ENCODE assay signal across 28 mouse cellular contexts in genomic region chr12:118549071-118549470, GRCm38 (mm10).
A peak's percentile ranks its signal among the peaks of the same experiment; 100 is the strongest.
DNase-seq lines count a peak whose midpoint lies in the region; ATAC-seq and TF ChIP-seq lines count a peak whose summit lies in the region.
"Had no signal": no experiment of that assay in that cellular context is flagged by ENCODE, and none has a peak within 500 bp of the region (broad histone marks: within the 10 kb centered on the region; RNA-seq: fewer than 3 reads in every experiment).

No protein-coding gene starts in this region.

- no peak overlapping the region for H3K4me3 ChIP-seq in kidney, embryonic 15.5 days (replicated peaks)
- no peak overlapping the region for H3K4me3 ChIP-seq in kidney, embryonic 14.5 days (ENCODE audit: low read length)
- H3K4me3 ChIP-seq in midbrain, embryonic 11.5 days (ENCODE audit: low read depth, low read length), result no peak overlapping the region
- H3K4me3 ChIP-seq in midbrain, embryonic 14.5 days (replicated peaks; ENCODE audit: low read depth, low read length), result no peak overlapping the region
- no peak overlapping the region for H3K4me3 ChIP-seq in limb, embryonic 12.5 days (replicated peaks)
- H3K4me3 ChIP-seq in midbrain, postnatal 0 days (ENCODE audit: low read depth, low read length), result no peak overlapping the region
- H3K4me3 ChIP-seq: forebrain, embryonic 10.5 days; gastrocnemius, adult 2 months; heart, embryonic 15.5 days; hindbrain, embryonic 15.5 days; liver, embryonic 12.5 days; myocyte; neural tube, embryonic 13.5 days; stomach, embryonic 15.5 days had no signal

- no peak overlapping the region for H3K9ac ChIP-seq in kidney, embryonic 15.5 days
- H3K9ac ChIP-seq in kidney, embryonic 14.5 days (ENCODE audit: low read depth, low read length), result no peak overlapping the region
- H3K9ac ChIP-seq in midbrain, embryonic 11.5 days (ENCODE audit: low read length), result no peak overlapping the region
- H3K9ac ChIP-seq in midbrain, embryonic 14.5 days (replicated peaks; ENCODE audit: low read length), result no peak overlapping the region
- H3K9ac ChIP-seq in limb, embryonic 12.5 days (replicated peaks), result no peak overlapping the region
- H3K9ac ChIP-seq in midbrain, postnatal 0 days (replicated peaks; ENCODE audit: low read length, poor library complexity, severe bottlenecking), result no peak overlapping the region
- H3K9ac ChIP-seq: heart, embryonic 15.5 days; hindbrain, embryonic 15.5 days; liver, embryonic 12.5 days; neural tube, embryonic 13.5 days; stomach, embryonic 15.5 days had no signal

- H3K9me3 ChIP-seq in kidney, embryonic 15.5 days (replicated peaks), result no peaks in the 10 kb centered on the region
- H3K9me3 ChIP-seq in kidney, embryonic 14.5 days (ENCODE audit: control insufficient read depth, low read length), result no peaks in the 10 kb centered on the region
- no peaks in the 10 kb centered on the region for H3K9me3 ChIP-seq in midbrain, embryonic 11.5 days (ENCODE audit: control insufficient read depth, low read length)
- H3K9me3 ChIP-seq in midbrain, embryonic 14.5 days (ENCODE audit: control insufficient read depth, low read length), result no peaks in the 10 kb centered on the region
- no peaks in the 10 kb centered on the region for H3K9me3 ChIP-seq in limb, embryonic 12.5 days
- H3K9me3 ChIP-seq in midbrain, postnatal 0 days (ENCODE audit: low read length), result no peaks in the 10 kb centered on the region
- H3K9me3 ChIP-seq: forebrain, embryonic 10.5 days; heart, embryonic 15.5 days; hindbrain, embryonic 15.5 days; liver, embryonic 12.5 days; neural tube, embryonic 13.5 days; stomach, embryonic 15.5 days had no signal

- H3K4me2 ChIP-seq in kidney, embryonic 15.5 days, result no peak overlapping the region
- no peak overlapping the region for H3K4me2 ChIP-seq in kidney, embryonic 14.5 days (replicated peaks; ENCODE audit: low read depth, low read length)
- no peak overlapping the region for H3K4me2 ChIP-seq in midbrain, embryonic 11.5 days
- H3K4me2 ChIP-seq in midbrain, embryonic 14.5 days (ENCODE audit: low read length), result no peak overlapping the region
- no peak overlapping the region for H3K4me2 ChIP-seq in limb, embryonic 12.5 days
- H3K4me2 ChIP-seq in midbrain, postnatal 0 days (ENCODE audit: low read depth, low read length, poor library complexity, severe bottlenecking), result no peak overlapping the region
- H3K4me2 ChIP-seq: heart, embryonic 15.5 days; hindbrain, embryonic 15.5 days; liver, embryonic 12.5 days; neural tube, embryonic 13.5 days; stomach, embryonic 15.5 days had no signal

- no peak for TF ChIP-seq CTCF in midbrain, postnatal 0 days (IDR thresholded peaks at IDR 0.05)

- no peak for DNase-seq in midbrain, embryonic 11.5 days (ENCODE audit: low spot score, missing footprints)
- no peak for DNase-seq in midbrain, embryonic 14.5 days
- DNase-seq in midbrain, postnatal 0 days (ENCODE audit: low spot score), result no peak
- no peak for DNase-seq in layer of hippocampus, postnatal 25 days (ENCODE audit: extremely low spot score in 1 of 2, low spot score in 1 of 2)
- DNase-seq: adrenal gland, adult 2 months; B cell, adult 2 months; cerebellum, adult 18-20 months; cerebellum, postnatal 36 days; embryo, embryonic 11 days; gastrocnemius, adult 2 months; kidney, adult 2 months; kidney, postnatal 25 days; lung, adult 18-20 months; right cerebral cortex, adult 18-20 months; right cerebral cortex, postnatal 4 days; thymus, adult 18-20 months; thymus, postnatal 36 days had no signal

- H3K27ac ChIP-seq in kidney, embryonic 15.5 days, result no peak overlapping the region
- no peak overlapping the region for H3K27ac ChIP-seq in kidney, embryonic 14.5 days (ENCODE audit: low read depth, low read length)
- H3K27ac ChIP-seq in midbrain, embryonic 11.5 days (ENCODE audit: low read depth, low read length), result no peak overlapping the region
- H3K27ac ChIP-seq in midbrain, embryonic 14.5 days (replicated peaks; ENCODE audit: low read depth, low read length), result no peak overlapping the region
- no peak overlapping the region for H3K27ac ChIP-seq in limb, embryonic 12.5 days
- no peak overlapping the region for H3K27ac ChIP-seq in midbrain, postnatal 0 days (ENCODE audit: low read depth, low read length)
- H3K27ac ChIP-seq: forebrain, embryonic 10.5 days; gastrocnemius, adult 2 months; heart, embryonic 15.5 days; hindbrain, embryonic 15.5 days; liver, embryonic 12.5 days; neural tube, embryonic 13.5 days; stomach, embryonic 15.5 days had no signal

- no peaks in the 10 kb centered on the region for H3K27me3 ChIP-seq in kidney, embryonic 15.5 days
- H3K27me3 ChIP-seq in kidney, embryonic 14.5 days (ENCODE audit: control insufficient read depth, insufficient read depth, low read length), result no peaks in the 10 kb centered on the region
- no peaks in the 10 kb centered on the region for H3K27me3 ChIP-seq in midbrain, embryonic 11.5 days (ENCODE audit: control insufficient read depth, insufficient read depth, low read length)
- no peaks in the 10 kb centered on the region for H3K27me3 ChIP-seq in midbrain, embryonic 14.5 days (ENCODE audit: control insufficient read depth, insufficient read depth, low read length)
- no peaks in the 10 kb centered on the region for H3K27me3 ChIP-seq in limb, embryonic 12.5 days
- no peaks in the 10 kb centered on the region for H3K27me3 ChIP-seq in midbrain, postnatal 0 days (ENCODE audit: insufficient read depth, low read length)
- H3K27me3 ChIP-seq: CH12.LX; heart, embryonic 15.5 days; hindbrain, embryonic 15.5 days; liver, embryonic 12.5 days; neural tube, embryonic 13.5 days; stomach, embryonic 15.5 days had no signal

- H3K4me1 ChIP-seq in kidney, embryonic 15.5 days, result no peaks in the 10 kb centered on the region
- no peaks in the 10 kb centered on the region for H3K4me1 ChIP-seq in kidney, embryonic 14.5 days (ENCODE audit: control insufficient read depth, insufficient read depth, low read length)
- H3K4me1 ChIP-seq in midbrain, embryonic 11.5 days (ENCODE audit: control insufficient read depth, insufficient read depth, low read length), result no peaks in the 10 kb centered on the region
- H3K4me1 ChIP-seq in midbrain, embryonic 14.5 days (ENCODE audit: control insufficient read depth, insufficient read depth, low read length), result no peaks in the 10 kb centered on the region
- H3K4me1 ChIP-seq in limb, embryonic 12.5 days (replicated peaks), result no peaks in the 10 kb centered on the region
- H3K4me1 ChIP-seq in midbrain, postnatal 0 days (ENCODE audit: insufficient read depth, low read length), result no peaks in the 10 kb centered on the region
- H3K4me1 ChIP-seq: forebrain, embryonic 10.5 days; heart, embryonic 15.5 days; hindbrain, embryonic 15.5 days; liver, embryonic 12.5 days; neural tube, embryonic 13.5 days; stomach, embryonic 15.5 days had no signal

- peak; percentile 33; the same call in 1 of the 2 replicates for ATAC-seq in kidney, embryonic 15.5 days (replicated peaks; ENCODE audit: low FRiP score)
- ATAC-seq in kidney, embryonic 14.5 days (ENCODE audit: low FRiP score, low TSS enrichment), result no peak
- ATAC-seq in midbrain, embryonic 11.5 days (ENCODE audit: low FRiP score), result peak; percentile 50; the same call in 1 of the 2 replicates
- no peak for ATAC-seq in midbrain, embryonic 14.5 days (ENCODE audit: low FRiP score, low TSS enrichment)
- 0 out of 2 replicates have a peak, but pooled peaks have one; percentile 26 for ATAC-seq in limb, embryonic 12.5 days (ENCODE audit: insufficient number of reproducible peaks, insufficient read depth, low FRiP score, low TSS enrichment, low read depth)
- peak; percentile 41; the same call in 1 of the 2 replicates for ATAC-seq in midbrain, postnatal 0 days (ENCODE audit: low FRiP score)
- ATAC-seq: liver, embryonic 12.5 days had no signal

- WGBS in kidney, embryonic 15.5 days, result 88% methylated on average over 1 of the region's 1 CpGs
- 91% methylated on average over 1 of the region's 1 CpGs for WGBS in kidney, embryonic 14.5 days
- 86% methylated on average over 1 of the region's 1 CpGs for WGBS in midbrain, embryonic 11.5 days
- 80% methylated on average over 1 of the region's 1 CpGs for WGBS in midbrain, embryonic 14.5 days
- WGBS in limb, embryonic 12.5 days, result 96% methylated on average over 1 of the region's 1 CpGs
- 100% methylated on average over 1 of the region's 1 CpGs for WGBS in midbrain, postnatal 0 days

- no peaks in the 10 kb centered on the region for H3K36me3 ChIP-seq in kidney, embryonic 15.5 days
- H3K36me3 ChIP-seq in kidney, embryonic 14.5 days (ENCODE audit: control insufficient read depth, insufficient read depth, low read length), result no peaks in the 10 kb centered on the region
- H3K36me3 ChIP-seq in midbrain, embryonic 11.5 days (ENCODE audit: control insufficient read depth, insufficient read depth, low read length), result no peaks in the 10 kb centered on the region
- no peaks in the 10 kb centered on the region for H3K36me3 ChIP-seq in midbrain, embryonic 14.5 days (ENCODE audit: control insufficient read depth, insufficient read depth, low read length)
- no peaks in the 10 kb centered on the region for H3K36me3 ChIP-seq in limb, embryonic 12.5 days
- no peaks in the 10 kb centered on the region for H3K36me3 ChIP-seq in midbrain, postnatal 0 days (ENCODE audit: insufficient read depth, low read length)
- H3K36me3 ChIP-seq: forebrain, embryonic 10.5 days; heart, embryonic 15.5 days; hindbrain, embryonic 15.5 days; liver, embryonic 12.5 days; neural tube, embryonic 13.5 days; stomach, embryonic 15.5 days had no signal

Comparison
In these comparisons a context has a peak if more than half of its experiments do, and no peak if none do; other contexts are left out.
1. ATAC-seq: peak in kidney, embryonic 15.5 days (single experiment), midbrain, embryonic 11.5 days (single experiment), limb, embryonic 12.5 days (single experiment) and midbrain, postnatal 0 days (single experiment); none in kidney, embryonic 14.5 days (single experiment) and midbrain, embryonic 14.5 days (single experiment).